Mouse (Mus musculus) left cerebral cortex, postnatal 25 days (tissue): ENCODE data around the gene Spaca3. TPM values are rescaled to one million over a fixed set of nuclear protein-coding genes. Genes with fewer than 3 reads are reported as not detected.

Experiments
- DNase-seq, 2 experiments: peaks; one replicate each; pipeline ENCODE4 v3.0.0; 2022; ENCODE audit warnings: low spot score in 2 of 2, mixed read lengths in 1 of 2
- intact Hi-C: fragments of 180-260 bp; cut with DNase I; formaldehyde crosslinking; loops from one replicate; pipeline ENCODE4 v1.15.1; 2025
- total RNA-seq, 2 experiments: library from RNA; stranded (reverse); gene quantifications; 2 replicates each; pipeline ENCODE4 v1.2.3; 2021

Gene Spaca3
- total RNA-seq, 2 experiments from 2014 or later, result not detected

DNA sequence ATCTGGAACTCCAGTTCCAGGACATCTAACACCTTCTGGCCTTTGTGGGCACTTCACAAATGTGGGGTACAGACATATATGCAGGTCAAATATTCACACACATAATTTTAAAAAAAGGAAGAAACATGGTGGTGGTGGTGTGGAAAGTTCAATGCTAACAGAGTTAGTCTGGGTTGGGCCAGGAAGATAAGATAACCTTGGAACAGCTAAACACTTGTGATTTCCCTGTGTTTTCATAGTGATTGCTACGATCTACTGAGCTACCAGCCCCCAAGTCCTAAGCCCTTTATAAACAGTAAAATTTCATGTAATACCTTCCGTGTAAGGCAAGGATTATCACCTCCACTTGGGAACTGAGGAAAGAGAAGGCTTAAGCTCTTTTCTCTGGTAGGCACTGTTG lies 1.3 kb upstream of the Spaca3 start:
- DNase-seq, result no peak
- intact Hi-C loops, result no loop called here

DNA sequence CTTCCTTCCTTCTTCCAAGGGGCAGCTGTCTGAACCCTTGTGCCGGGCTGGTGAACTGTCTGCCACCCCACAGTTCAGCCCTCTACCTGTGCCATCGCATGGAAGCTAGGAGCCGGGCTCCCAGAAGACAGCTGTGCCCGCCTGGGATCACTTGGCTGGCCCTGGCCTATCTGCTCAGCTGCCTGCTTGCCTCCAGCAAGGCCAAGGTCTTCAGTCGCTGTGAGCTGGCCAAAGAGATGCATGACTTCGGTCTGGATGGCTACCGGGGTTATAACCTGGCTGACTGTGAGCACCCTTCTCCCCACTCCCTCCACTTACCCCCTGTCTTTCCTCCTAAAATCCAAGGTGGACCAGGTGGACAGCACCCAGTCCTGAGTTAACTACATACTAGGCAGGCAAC lies 4.8 kb downstream of the Spaca3 start:
- no peak for DNase-seq
- intact Hi-C loops, result no loop called here

DNA sequence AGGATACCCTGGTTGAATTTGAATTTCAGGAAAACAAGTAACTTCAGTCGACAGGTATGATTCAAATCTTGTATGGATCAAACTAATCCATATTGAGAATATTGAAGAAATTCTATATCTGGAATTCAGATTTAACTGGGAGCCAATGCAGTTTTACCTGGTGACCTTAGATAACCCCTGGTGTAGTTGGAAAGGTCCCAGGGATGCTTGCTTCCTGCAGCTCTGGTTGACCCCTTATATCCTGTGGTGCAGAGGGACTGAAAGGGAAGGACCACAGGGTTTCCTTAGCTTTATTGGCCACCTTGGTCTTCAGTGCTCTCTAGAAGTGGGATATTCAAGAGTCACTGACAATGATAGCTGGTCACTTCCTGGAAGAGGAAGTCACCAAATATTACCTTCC lies 9.9 kb downstream of the Spaca3 start:
- intact Hi-C loops, result no loop called here
- DNase-seq, result no peak

DNA sequence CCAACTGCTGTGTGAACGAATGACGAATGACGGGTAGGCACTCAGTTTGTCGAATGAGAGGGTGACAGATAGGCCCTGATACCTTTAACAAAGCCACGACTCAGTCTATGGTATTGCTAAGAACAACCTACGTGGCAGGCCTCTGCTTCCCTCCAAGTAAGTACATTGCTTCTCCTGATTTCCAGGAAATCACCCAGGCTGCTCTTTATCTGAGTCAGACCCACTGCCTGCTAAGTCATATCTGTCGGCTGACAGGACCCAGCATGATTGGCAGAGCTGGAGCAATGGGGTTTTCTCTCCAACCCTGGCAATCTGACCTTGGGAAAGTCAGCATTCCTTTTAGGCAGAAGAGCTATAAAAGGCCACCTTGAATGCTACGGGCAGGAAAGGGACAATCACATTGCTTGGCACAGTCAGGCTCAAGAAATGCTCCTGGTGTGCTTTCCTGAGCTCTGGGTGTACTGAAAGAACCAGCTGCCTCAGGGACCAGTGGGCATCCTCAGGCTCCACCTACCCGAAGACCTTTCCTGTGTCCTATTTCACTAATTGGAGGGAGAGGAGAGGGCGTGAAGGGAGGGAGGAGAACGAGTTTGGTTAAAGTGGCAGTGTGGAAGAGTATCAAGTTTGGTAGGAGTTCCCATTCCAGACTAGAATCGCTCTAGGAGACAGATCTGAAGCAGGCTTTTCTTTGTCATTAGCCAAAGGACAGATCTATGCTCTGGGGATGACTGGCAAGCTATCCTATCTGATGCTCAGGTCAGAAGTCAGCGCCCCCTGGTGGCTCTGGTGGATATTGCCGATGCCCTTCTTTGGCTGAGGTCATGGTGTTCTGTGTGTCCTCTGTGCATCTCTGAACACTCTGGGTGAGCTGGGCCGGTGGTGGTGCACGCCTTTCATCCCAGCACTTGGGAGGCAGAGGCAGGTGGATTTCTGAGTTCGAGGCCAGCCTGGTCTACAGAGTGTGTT lies 14.6 kb downstream of the Spaca3 start:
- intact Hi-C loops, result no loop called here
- DNase-seq, result no peak

DNA sequence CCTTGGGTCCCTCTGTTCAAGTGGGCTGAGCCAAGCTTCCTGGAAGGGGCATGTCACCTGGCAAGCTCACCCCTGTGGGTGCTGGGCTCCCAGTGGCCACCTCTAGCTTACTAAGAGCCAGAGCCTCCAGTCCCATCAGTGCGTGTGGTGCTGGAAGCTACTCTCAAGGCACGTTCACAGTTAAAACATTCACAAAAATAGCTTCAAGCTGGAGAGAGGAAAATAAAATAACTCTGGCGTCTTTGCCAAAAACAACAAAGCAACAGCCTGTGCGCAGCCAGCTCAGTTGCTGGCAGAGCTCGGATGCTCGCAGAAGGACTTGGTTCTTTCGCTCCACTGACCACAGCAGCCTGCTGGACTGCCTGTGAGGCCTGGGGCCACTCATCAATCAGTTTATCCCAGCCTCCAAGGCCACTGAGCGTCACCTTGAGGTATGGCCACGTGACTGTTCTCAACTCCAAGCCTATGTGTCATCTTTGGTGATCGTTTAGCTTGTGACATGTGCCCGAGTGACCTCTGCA lies 19.0 kb downstream of the Spaca3 start:
- intact Hi-C loops, result no loop called here
- DNase-seq, result peak; percentile 46 to 63

DNA sequence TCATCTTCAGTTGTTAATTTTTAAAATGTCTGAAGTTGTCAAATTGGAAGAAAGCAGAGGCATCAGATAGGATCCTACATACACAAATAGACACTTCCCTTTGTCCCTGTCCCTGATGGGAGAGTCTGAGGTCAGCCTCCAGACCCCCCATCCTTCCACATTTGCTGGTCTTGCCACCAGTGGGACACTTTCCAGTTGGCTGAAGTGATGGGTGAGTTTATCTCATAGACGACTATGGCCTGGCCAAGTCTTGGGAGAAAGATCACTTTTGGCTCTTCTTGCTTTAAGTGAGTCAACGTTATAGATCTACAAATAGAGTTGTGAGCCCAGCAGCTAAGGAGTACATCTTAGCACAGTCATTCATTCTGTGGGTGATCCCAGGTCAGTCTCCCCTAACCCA lies 19.9 kb downstream of the Spaca3 start:
- intact Hi-C loops, result no loop called here
- DNase-seq, result no peak

- intact Hi-C loops, result no loop called here
- DNase-seq, result peak in 1 of 2 experiments; percentile 69
Observed at GRCm38 (mm10) chr11:80882229-80882810, 24.2 kb downstream of the Spaca3 start.

DNA sequence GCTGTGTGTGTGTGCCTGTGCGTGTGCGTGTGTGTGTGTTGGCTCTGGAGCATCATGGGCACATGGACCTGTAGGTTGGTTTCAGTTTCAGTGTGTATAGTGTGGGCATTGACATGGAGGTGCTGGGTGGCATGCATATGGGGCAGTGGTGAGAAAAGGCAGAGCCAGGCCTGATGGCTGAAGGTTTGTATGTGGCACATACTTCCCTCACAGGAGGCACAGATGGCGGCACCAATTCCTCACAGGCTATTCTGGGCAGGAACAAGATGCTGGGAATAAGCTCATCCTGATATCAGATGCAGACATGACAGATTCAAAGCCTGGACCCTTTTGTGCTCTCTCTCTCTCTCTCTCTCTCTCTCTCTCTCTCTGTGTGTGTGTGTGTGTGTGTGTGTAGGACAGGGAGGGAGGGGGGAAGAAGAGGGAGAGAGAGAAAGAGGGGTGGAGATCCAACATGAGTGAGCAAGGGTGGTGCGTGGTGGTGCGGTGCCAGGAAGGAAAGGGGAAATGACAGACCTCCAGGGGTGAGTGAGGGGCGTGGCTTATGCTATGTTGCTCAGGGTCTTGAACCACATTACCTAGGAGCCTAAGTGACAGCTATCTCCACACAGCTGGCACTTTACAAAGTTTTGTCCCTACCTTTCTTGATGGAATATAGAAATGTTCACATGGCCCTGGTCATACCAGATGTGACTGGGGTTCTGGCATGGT lies 26.5 kb downstream of the Spaca3 start:
- peak; percentile 34 to 68 for DNase-seq
- intact Hi-C loops, result loop anchor here (5.0 kb wide), 1 partner anchor 628 kb away; no protein-coding TSS in a partner anchor

DNA sequence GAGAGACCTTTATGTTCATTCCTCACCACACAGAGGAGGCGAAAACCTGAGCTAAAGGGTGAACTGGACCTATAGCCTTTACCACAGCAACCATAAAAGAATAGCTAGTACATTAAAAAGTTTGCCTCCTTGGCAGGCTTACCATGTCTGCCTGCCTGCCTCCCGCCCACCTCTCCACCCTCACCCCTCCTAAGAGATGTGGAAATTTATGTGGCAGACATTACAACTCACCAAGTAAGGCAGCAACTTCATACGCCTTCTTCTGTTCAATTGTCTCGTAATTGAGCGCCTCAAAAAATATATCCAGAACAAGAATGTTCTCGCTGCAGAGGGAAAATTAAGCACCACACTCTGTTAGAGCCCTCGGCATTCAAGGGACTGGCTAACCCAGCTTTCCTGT lies 28.2 kb downstream of the Spaca3 start:
- intact Hi-C loops, result loop anchor here (5.0 kb wide), 1 partner anchor 626 kb away; no protein-coding TSS in a partner anchor
- peak in 1 of 2 experiments; percentile 68 for DNase-seq

DNA sequence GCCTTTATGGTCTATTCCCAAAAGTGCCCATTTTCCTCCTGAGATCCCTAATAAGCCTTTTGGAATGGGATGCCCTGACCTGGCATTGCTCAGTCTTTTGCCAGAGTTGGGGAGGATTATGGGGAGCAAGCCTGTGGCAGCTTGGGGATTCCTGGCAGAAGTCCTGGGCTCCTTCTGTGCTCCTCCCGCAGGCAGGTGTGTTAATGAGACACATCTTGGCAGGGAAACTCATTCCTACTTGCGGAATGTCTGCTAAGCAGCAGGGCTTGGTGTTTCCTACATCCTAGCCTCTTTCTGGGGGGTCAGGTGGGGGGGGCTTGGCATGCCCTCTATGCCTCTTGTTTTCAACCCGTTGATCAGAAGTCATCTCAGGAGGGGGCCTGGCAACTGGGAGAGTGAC lies 28.9 kb downstream of the Spaca3 start:
- intact Hi-C loops, result loop anchor here (5.0 kb wide), 1 partner anchor 625 kb away; no protein-coding TSS in a partner anchor

GRCm38 (mm10) chr11:80889336-80890063 lies 31.3 kb downstream of the Spaca3 start:
- intact Hi-C loops, result loop anchor here (5.0 kb wide), 1 partner anchor 623 kb away; no protein-coding TSS in a partner anchor
- DNase-seq, result no peak

More for the DNA sequence above, 28.9 kb downstream of the Spaca3 start:
- DNase-seq, result no peak

DNA sequence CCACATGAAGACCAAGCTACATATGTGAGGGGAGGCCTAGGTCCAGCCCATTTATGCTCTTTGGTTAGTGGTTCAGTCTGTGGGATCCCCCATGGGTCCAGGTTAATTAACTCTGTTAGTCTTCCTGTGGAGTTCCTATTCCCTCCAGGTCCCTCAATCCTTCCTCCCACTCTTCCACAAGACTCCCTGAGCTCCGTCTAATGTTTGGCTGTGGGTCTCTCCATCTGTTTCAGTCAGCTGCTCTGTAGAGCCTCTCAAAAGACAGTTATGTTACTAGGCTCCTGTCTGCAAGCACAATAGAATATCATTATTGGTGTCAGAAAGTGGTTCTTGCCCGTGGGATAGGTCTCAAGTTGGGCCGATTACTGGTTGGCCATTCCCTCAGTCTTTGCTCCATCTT lies 37.7 kb downstream of the Spaca3 start:
- intact Hi-C loops, result no loop called here
- DNase-seq, result peak in 1 of 2 experiments; percentile 75

- intact Hi-C loops, result loop anchor here (10.0 kb wide), 1 partner anchor 474 kb away; no protein-coding TSS in a partner anchor
- no peak for DNase-seq
Observed at GRCm38 (mm10) chr11:80900555-80900954, 42.4 kb downstream of the Spaca3 start.

DNA sequence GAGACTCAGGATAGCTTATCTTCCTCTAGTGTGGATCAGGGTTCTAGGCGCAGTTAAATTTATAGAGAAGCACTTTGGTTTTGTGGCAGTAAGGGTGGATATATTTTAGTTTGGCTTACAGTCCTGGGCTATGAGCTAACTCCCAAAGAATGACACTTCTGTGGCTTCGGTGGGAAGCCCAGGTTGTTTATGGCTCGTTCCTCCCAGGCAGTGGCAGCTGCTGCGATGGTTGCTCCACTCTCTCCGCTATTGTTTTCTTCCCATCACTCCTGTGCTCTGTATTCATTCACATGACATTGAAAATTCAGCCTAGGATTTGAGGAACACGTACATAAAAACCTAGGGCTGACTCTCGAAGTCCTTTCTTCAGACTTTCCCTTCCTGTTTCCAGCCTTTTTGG lies 44.5 kb downstream of the Spaca3 start:
- intact Hi-C loops, result loop anchor here (10.0 kb wide), 1 partner anchor 472 kb away; no protein-coding TSS in a partner anchor

DNA sequence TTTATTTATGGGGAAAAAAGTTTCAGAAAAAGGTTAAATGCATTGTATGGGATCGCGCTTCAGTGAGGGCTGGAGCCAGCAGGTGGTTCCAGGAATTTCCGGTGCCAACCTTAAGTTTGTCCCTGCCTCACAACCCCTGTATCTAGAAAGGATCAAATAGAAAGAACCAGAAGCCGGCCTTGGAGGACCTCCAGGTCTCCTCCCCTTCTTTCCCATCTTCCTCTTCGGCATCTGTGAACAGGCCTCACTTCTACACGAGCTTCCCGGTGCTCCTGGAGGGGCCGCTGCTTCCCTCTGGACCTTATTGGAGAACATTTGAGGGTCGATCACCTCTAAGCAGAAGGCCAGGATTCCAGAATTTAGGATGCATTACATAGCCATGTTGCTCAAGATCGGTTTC lies 45.3 kb downstream of the Spaca3 start:
- intact Hi-C loops, result loop anchor here (10.0 kb wide), 1 partner anchor 471 kb away; no protein-coding TSS in a partner anchor
- no peak for DNase-seq

More for the DNA sequence above, 44.5 kb downstream of the Spaca3 start:
- no peak for DNase-seq

DNA sequence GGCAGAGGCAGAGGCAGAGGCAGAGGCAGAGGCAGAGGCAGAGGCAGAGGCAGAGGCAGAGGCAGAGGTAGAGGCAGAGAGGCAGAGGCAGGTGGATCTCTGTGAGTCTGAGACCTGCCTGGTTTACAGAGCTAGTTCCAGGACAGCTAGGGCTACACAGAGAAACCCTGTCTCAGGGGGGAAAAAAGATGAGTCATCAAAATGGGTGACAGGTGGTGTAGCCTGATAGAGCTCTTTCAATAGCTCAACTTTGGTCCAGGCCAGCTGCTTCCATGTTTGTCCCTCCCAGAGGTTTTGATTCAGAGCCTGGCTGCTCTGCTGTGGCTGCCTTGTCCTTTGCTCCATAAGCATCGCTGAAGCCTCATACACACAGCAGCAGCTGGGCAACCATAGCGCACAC lies 46.4 kb downstream of the Spaca3 start:
- no peak for DNase-seq
- intact Hi-C loops, result loop anchor here (10.0 kb wide), 1 partner anchor 470 kb away; no protein-coding TSS in a partner anchor

GRCm38 (mm10) chr11:80906456-80906855 lies 48.3 kb downstream of the Spaca3 start:
- intact Hi-C loops, result loop anchor here (2.0 to 10.0 kb wide), 3 partner anchors 246 to 706 kb away; no protein-coding TSS in a partner anchor
- DNase-seq, result peak; percentile 65 to 75

GRCm38 (mm10) chr11:80907820-80908219 lies 49.7 kb downstream of the Spaca3 start:
- intact Hi-C loops, result loop anchor here (2.0 to 10.0 kb wide), 3 partner anchors 245 to 704 kb away; no protein-coding TSS in a partner anchor

GRCm38 (mm10) chr11:80912721-80913120 lies 54.6 kb downstream of the Spaca3 start:
- intact Hi-C loops, result loop anchor here (5.0 kb wide), 1 partner anchor 145 kb away; no protein-coding TSS in a partner anchor
- peak in 1 of 2 experiments; percentile 82 for DNase-seq

More at GRCm38 (mm10) chr11:80907820-80908219, 49.7 kb downstream of the Spaca3 start:
- DNase-seq, result peak; percentile 21 to 83
